Mouse (Mus musculus) forebrain, embryonic 14.5 days (tissue): ENCODE data around the gene Gm20388. TPM values are rescaled to one million over a fixed set of nuclear protein-coding genes. Genes with fewer than 3 reads are reported as not detected.

Experiments used
- ATAC-seq: fragments of 200-750 bp; cut with Nextera tagmentation; 2 replicates; pipeline ENCODE4 v1.8.0; 2017; ENCODE audit warnings: mild to moderate bottlenecking, moderate library complexity
- DNase-seq: peaks from one replicate; pipeline ENCODE4 v3.0.0-alpha.2; 2015; ENCODE audit warnings: low spot score
- H3K27ac ChIP-seq: fragments of 300-500 bp; sonication (generic); 2 replicates; pipeline ENCODE4 v1.5.1; 2014; ENCODE audit warnings: low read depth, mild to moderate bottlenecking, control low read depth, low read length, moderate library complexity
- H3K27me3 ChIP-seq: fragments of 300-500 bp; sonication (generic); replicated peaks from 2 replicates; pipeline ENCODE4 v1.6.1; 2014; ENCODE audit warnings: low read length, control low read depth, mixed read lengths; ENCODE audit not compliant: control insufficient read depth, insufficient read depth
- H3K36me3 ChIP-seq: fragments of 300-500 bp; sonication (generic); 2 replicates; pipeline ENCODE4 v1.6.1; 2014; ENCODE audit warnings: low read length, control low read depth; ENCODE audit not compliant: control insufficient read depth, insufficient read depth
- H3K4me1 ChIP-seq: fragments of 300-500 bp; sonication (generic); 2 replicates; pipeline ENCODE4 v1.6.1; 2014; ENCODE audit warnings: antibody characterized with exemption, low read length, control low read depth; ENCODE audit not compliant: control insufficient read depth, insufficient read depth
- H3K4me2 ChIP-seq: fragments of 300-500 bp; sonication (generic); 2 replicates; pipeline ENCODE4 v1.6.1; 2014; ENCODE audit warnings: mild to moderate bottlenecking, control low read depth, low read length
- H3K4me3 ChIP-seq: fragments of 300-500 bp; sonication (generic); 2 replicates; pipeline ENCODE4 v1.5.1; 2014; ENCODE audit warnings: low read depth, low read length, control low read depth
- H3K9ac ChIP-seq: fragments of 300-500 bp; sonication (generic); 2 replicates; pipeline ENCODE4 v1.6.1; 2014; ENCODE audit warnings: mild to moderate bottlenecking, low read length, control low read depth, moderate library complexity
- H3K9me3 ChIP-seq: fragments of 300-500 bp; sonication (generic); replicated peaks from 2 replicates; pipeline ENCODE4 v1.6.1; 2016; ENCODE audit warnings: low read length, control low read depth, mixed read lengths; ENCODE audit not compliant: control insufficient read depth
- WGBS: fragments of 180-500 bp; shearing (Covaris S2); extraction: QIAGEN DNeasy Blood & Tissue Kit; methylation state at CpG from one replicate; pipeline ENCODE4 v1.1.7; 2014; 5-methylcytosine and 5-hydroxymethylcytosine counted together
- polyA plus RNA-seq: library from polyadenylated mRNA; unstranded; fragments of >200 nt; fragmentation: Nextera tagmentation; extraction: Ambion mirVana; gene quantifications from 2 replicates; pipeline ENCODE4 v1.2.1, GENCODE M21; 2014

Gene Gm20388
- polyA plus RNA-seq, 1 experiment from 2014 or later, result 7.4 TPM

DNA sequence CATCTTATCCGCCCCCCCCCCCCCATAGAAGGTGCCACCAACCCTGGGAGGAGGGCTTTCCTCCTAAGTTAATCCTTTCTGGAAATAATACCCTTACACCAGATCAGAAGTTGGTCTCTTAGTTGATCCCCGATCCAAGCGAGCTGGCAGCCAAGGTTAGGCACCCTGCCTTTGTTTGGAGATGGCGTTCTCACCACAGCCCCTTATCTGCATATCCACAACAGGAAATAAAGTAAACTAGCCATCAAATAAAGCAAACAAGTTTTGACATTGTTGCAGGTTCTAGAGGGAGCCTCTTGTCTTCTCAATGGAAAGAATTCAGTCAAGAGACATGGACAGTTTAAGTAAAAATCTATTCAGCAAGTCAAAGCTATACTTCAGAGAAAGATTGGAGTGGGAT is 200.7 kb downstream of the Gm20388 start:
- 0 out of 2 replicates have a peak, but pooled peaks cover 3% of the 10 kb centered on the region for H3K36me3 ChIP-seq
- peaks cover 11% of the 10 kb centered on the region for H3K27me3 ChIP-seq
- H3K27ac ChIP-seq, result no peak overlapping the region
- H3K4me3 ChIP-seq, result no peak overlapping the region
- H3K4me1 ChIP-seq, result peaks cover 11% of the 10 kb centered on the region
- H3K9ac ChIP-seq, result no peak overlapping the region
- 57% methylated on average over 4 of the region's 4 CpGs for WGBS
- ATAC-seq, result no peak
- H3K9me3 ChIP-seq, result no peaks in the 10 kb centered on the region
- DNase-seq, result no peak
- H3K4me2 ChIP-seq, result no peak overlapping the region

DNA sequence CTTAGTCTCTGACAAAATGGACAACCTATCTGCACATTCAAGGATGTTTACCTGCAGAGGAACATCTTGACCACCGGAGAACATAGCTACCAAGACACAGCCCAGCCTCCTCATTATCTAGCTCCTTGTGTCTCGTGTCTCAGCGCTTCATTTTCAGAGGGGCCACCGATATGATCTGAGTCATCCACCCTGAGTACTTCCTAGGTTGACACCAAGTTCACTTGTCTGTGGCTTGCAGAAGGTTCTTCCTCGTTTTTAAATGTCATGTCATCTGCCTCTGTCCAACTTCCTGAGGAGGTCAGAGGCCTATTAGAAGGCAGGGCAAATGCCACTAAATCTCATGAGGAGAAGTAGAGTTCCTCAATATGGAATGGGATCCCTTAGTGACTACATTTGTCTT is 201.9 kb downstream of the Gm20388 start:
- H3K9ac ChIP-seq, result no peak overlapping the region
- ATAC-seq, result no peak

DNA sequence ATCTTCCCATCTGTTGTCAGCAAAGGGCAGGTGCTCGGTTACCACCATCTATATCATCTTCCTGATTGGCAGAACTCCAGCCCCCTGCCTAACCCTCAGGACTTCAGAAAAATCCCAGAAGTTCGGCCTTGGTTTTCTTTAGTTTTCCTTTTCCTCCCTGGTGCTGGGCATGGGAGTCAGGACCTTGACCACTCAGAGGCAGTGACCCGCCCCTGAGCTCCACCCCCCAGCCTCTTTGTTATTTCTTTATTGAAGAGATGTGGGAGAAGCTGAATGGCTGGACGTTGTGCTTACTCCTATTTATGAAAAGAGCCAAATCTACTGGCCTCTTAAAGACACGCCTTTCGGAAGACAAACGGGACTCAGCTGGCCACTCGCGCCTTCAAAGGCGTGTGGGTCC is 202.7 kb downstream of the Gm20388 start:
- peaks cover 11% of the 10 kb centered on the region for H3K4me1 ChIP-seq
- peak overlapping the region; percentile 88 for H3K27ac ChIP-seq
- peak overlapping the region; percentile 75 for H3K9ac ChIP-seq
- H3K27me3 ChIP-seq, result peaks cover 11% of the 10 kb centered on the region
- H3K36me3 ChIP-seq, result no peaks in the 10 kb centered on the region
- H3K4me3 ChIP-seq, result peak overlapping the region; percentile 72
- H3K4me2 ChIP-seq, result peak overlapping the region; percentile 87
- ATAC-seq, result no peak
- no peaks in the 10 kb centered on the region for H3K9me3 ChIP-seq
- no peak for DNase-seq
- WGBS, result 4% methylated on average over 10 of the region's 10 CpGs

More for the DNA sequence above, 201.9 kb downstream of the Gm20388 start:
- no peak overlapping the region for H3K27ac ChIP-seq
- no peak overlapping the region for H3K4me2 ChIP-seq
- H3K4me1 ChIP-seq, result peaks cover 11% of the 10 kb centered on the region
- DNase-seq, result no peak
- WGBS, result 86% methylated on average over 5 of the region's 5 CpGs
- H3K4me3 ChIP-seq, result no peak overlapping the region
- 0 out of 2 replicates have a peak, but pooled peaks cover 3% of the 10 kb centered on the region for H3K36me3 ChIP-seq
- peaks cover 11% of the 10 kb centered on the region for H3K27me3 ChIP-seq
- H3K9me3 ChIP-seq, result no peaks in the 10 kb centered on the region

DNA sequence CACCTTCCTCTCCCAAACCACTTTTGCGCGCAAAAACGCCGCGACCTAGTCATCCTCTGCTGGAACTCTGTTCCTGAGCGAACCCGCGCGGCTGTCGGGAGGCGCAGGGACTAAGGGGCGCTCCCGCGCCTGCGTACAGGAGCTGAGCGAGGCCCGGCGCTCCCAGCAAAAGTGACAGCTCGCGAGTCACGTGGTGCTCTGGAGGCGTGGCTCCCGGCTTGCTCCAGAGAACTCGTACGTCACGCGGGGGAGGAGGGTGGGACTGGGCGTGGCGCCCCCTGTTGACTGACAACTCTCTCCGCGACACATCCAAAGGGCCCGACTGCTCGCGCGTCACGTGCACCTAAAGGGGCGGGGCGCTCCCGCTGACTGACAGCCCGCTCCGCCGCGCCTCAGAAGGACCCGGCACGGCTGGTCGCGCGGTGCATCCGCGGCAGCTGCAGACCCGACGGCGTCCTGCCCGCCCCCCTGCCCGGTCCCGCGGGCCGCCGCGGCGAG is 203.2 kb downstream of the Gm20388 start, which contains the start of gene 6430548M08Rik:
TSS of gene 6430548M08Rik (plus strand) at position 395 of the 498 bp plus-strand sequence.
- under 1% methylated on average over 56 of the region's 61 CpGs for WGBS
- DNase-seq (peak; percentile 100), ATAC-seq (peak; percentile 97)
- Histone ChIP-seq H3K4me3 (peak within 1 kb of the TSS; percentile 72), H3K4me2 (peak within 1 kb of the TSS; percentile 87), H3K36me3 (no peaks in the 10 kb centered on the region), H3K4me1 (peaks cover 11% of the 10 kb centered on the region), H3K27ac (peak within 1 kb of the TSS; percentile 88), H3K27me3 (peaks cover 11% of the 10 kb centered on the region), H3K9me3 (no peaks in the 10 kb centered on the region), H3K9ac (peak within 1 kb of the TSS; percentile 75)

DNA sequence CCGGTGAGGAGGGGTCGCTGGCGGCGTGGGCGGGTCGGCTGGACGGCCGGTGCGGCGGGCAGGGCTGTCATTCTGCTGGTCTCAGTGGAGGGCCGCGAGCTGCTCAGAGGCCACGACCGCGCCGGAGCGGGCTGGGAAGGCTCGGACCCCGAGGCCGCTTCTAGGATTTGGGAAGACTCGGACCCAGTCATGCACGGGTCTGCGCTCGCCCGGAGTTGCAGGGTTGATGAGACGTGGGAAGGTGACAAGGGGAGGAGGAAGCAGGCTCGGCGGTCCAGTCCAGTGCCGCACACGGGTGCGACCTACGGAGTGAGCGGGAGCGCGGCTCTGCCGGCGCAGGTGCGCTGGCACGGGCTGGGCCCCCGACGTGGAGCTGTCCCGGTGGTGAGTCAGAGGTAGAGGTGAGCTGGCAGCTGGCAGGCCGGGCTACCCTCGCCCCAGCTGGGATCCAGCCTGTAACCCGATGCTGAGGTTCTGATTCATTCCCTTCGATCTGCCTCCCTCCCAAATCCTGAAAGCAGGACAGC is 203.7 kb downstream of the Gm20388 start:
- Histone ChIP-seq H3K27ac (peak overlapping the region; percentile 48; the same call in 1 of the 2 replicates), H3K27me3 (peaks cover 11% of the 10 kb centered on the region), H3K4me1 (peaks cover 11% of the 10 kb centered on the region), H3K9ac (peak overlapping the region; percentile 75), H3K4me2 (peak overlapping the region; percentile 78), H3K36me3 (no peaks in the 10 kb centered on the region), H3K9me3 (no peaks in the 10 kb centered on the region), H3K4me3 (peak overlapping the region; percentile 72)
- WGBS, result 3% methylated on average over 44 of the region's 46 CpGs
- no peak for DNase-seq
- ATAC-seq, result peak; percentile 56; the same call in 1 of the 2 replicates

DNA sequence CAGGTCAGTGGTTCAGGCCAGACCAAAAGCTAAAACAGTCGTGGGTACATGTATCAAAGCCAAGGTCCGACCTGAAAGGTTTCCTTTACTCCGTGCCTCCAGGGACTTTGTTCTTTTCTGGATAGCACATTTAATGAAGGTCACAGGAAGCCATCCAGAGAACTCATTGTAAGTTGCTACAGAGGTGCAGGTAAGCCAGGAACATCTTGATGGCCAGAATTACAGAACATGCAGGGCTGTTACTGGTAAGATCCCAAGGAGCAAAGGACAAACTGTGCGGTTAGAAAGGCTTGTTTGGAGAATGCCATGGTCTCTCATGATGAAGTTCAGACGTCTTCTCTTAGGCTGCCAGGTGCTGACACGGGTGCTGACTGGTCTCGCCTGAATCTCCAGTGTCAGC is 206.0 kb downstream of the Gm20388 start:
- no peak overlapping the region for H3K27ac ChIP-seq
- H3K9me3 ChIP-seq, result no peaks in the 10 kb centered on the region
- H3K4me1 ChIP-seq, result peaks cover 14% of the 10 kb centered on the region
- no peak for DNase-seq
- no peak overlapping the region for H3K9ac ChIP-seq
- no peak overlapping the region for H3K4me3 ChIP-seq
- no peak overlapping the region for H3K4me2 ChIP-seq
- peaks cover 11% of the 10 kb centered on the region for H3K27me3 ChIP-seq
- no peaks in the 10 kb centered on the region for H3K36me3 ChIP-seq
- ATAC-seq, result no peak
- WGBS, result 75% methylated on average over 7 of the region's 7 CpGs

DNA sequence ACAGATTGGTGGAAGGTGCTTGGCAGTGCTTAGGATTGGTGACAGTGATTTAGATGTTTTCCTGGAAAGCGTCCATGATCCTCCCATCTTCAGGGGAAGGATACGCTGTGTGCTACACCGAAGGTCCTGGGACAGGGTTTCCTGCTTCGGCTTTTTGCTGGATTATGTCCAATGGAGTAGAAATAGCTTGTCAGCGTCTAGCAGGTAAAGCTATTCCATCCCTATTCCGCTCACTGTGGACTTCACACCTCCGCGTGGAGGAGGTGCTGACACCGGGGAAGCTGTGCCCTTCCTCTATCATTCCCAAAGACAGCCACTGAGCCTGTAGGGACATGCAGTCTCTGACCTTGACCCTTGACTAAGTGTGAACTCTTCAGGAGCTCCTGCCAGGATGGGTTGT is 207.5 kb downstream of the Gm20388 start:
- no peak for DNase-seq
- Histone ChIP-seq H3K4me3 (no peak overlapping the region), H3K4me1 (peaks cover 10% of the 10 kb centered on the region), H3K4me2 (no peak overlapping the region), H3K27me3 (peaks cover 11% of the 10 kb centered on the region), H3K9ac (no peak overlapping the region), H3K36me3 (no peaks in the 10 kb centered on the region), H3K27ac (no peak overlapping the region), H3K9me3 (no peaks in the 10 kb centered on the region)
- 86% methylated on average over 9 of the region's 9 CpGs for WGBS
- ATAC-seq, result no peak

DNA sequence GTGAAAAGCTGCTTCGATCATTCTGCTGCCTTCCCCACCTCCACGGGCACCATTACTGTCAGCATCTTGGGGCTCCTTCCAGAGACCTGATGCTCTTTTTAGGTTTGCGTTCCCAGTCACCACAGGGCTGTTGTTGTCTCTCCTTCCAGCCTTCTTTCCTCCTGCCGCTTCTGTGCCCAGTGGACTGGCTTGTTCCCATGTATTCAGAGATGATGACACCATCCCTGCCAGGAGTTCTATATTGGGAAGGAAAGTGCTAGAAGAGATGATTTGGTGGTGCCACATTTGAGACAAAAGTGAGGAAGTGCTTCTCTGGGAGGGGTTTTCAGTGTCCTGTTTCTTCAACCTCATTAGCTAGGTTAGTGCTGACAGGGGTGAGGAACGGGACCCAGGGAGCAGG is 208.2 kb downstream of the Gm20388 start:
- Histone ChIP-seq H3K36me3 (no peaks in the 10 kb centered on the region), H3K4me2 (no peak overlapping the region), H3K4me3 (no peak overlapping the region), H3K27me3 (peaks cover 11% of the 10 kb centered on the region), H3K9ac (no peak overlapping the region), H3K4me1 (peaks cover 8% of the 10 kb centered on the region), H3K27ac (no peak overlapping the region), H3K9me3 (no peaks in the 10 kb centered on the region)
- DNase-seq (no peak), ATAC-seq (no peak)
- 79% methylated on average over 5 of the region's 5 CpGs for WGBS

DNA sequence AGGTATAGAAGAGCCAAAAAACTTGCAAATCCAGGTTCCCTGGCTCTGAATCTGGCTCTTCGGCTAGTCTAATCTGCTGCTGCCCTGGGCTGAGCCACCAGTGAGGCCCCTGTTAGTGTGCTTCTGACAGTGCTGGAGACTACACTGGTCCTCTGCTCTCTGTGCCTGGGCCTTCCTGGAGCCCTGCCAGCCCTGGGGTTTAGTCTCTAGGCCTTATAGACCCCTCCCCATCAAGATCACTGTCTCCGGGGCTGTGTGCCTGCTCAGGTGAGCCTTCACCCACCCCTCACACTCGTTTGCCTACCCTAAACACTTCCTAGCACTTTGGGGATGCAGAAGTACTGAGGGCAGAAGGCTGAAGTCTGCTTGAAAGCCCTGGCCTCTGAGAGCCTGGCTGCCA is 208.8 kb downstream of the Gm20388 start:
- Histone ChIP-seq H3K9me3 (no peaks in the 10 kb centered on the region), H3K36me3 (no peaks in the 10 kb centered on the region), H3K9ac (no peak overlapping the region), H3K4me2 (no peak overlapping the region), H3K27me3 (peaks cover 10% of the 10 kb centered on the region), H3K4me1 (peaks cover 7% of the 10 kb centered on the region), H3K4me3 (no peak overlapping the region), H3K27ac (no peak overlapping the region)
- ATAC-seq (no peak), DNase-seq (no peak)
- 67% methylated on average over 3 of the region's 3 CpGs for WGBS
